Mouse (Mus musculus): Measurements from ENCODE around the gene Sppl2b.

DNA sequence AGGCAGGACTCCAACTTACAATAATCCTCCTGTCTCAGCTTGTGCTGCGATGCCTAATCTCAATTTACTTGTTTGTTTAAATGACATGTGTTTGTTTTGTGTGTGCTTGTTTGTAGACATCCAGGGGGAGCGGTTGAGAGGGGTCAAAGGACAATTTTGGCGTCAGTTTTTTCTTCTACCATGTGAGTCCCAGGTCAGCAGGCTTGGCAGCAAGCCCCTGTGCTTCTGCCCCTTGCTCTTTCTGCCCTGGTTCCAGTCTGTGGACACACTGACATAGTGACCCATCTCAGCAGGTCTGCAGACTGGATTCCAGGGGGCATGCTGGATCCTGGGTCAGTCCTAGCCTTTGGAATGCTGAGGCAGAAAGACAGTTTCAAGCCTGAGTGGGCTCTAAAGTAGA is 35.7 kb upstream of the Sppl2b start:
- TF ChIP-seq CTCF (IDR thresholded peaks at IDR 0.05; ENCODE audit: control insufficient read depth, insufficient read depth, low read length) = no peak
- no peak for TF ChIP-seq POLR2A (IDR thresholded peaks at IDR 0.05; ENCODE audit: borderline replicate concordance, control insufficient read depth, low read depth, low read length)

All from bone marrow, adult 2 months (tissue).